Mouse (Mus musculus) hematopoietic stem cell, adult 5-6 weeks (primary cell): ENCODE data around the gene Pcdh7. TPM values are rescaled to one million over a fixed set of nuclear protein-coding genes. Genes with fewer than 3 reads are reported as not detected.
A peak's percentile ranks its signal among the peaks of the same experiment; 100 is the strongest.
"Not testable (repeated sequence)": the region's sequence is repeated elsewhere in the genome, so short reads cannot be mapped to it uniquely, and the experiment has no call there.

Source experiments
- ATAC-seq, 2 experiments: fragments of 125-278 bp in 1 of 2; replicated peaks in 1 of 2; 2 replicates each; pipeline ENCODE4 v1.8.0; 2016 to 2017; ENCODE audit warnings: inconsistent platforms in 2 of 2, mild to moderate bottlenecking in 2 of 2, moderate number of reproducible peaks in 2 of 2, low read depth in 1 of 2, moderate TSS enrichment in 1 of 2; ENCODE audit not compliant: low FRiP score in 2 of 2, poor library complexity in 2 of 2, severe bottlenecking in 2 of 2, insufficient read depth in 1 of 2, low TSS enrichment in 1 of 2
- total RNA-seq: library from RNA; stranded (forward); fragments of 172-1452, 232-1000 nt; gene quantifications from 2 replicates; pipeline ENCODE4 v1.2.3, GENCODE M21; 2017

The Pcdh7 gene
- total RNA-seq = 6.6 and 8.1 TPM in 2 replicates

DNA sequence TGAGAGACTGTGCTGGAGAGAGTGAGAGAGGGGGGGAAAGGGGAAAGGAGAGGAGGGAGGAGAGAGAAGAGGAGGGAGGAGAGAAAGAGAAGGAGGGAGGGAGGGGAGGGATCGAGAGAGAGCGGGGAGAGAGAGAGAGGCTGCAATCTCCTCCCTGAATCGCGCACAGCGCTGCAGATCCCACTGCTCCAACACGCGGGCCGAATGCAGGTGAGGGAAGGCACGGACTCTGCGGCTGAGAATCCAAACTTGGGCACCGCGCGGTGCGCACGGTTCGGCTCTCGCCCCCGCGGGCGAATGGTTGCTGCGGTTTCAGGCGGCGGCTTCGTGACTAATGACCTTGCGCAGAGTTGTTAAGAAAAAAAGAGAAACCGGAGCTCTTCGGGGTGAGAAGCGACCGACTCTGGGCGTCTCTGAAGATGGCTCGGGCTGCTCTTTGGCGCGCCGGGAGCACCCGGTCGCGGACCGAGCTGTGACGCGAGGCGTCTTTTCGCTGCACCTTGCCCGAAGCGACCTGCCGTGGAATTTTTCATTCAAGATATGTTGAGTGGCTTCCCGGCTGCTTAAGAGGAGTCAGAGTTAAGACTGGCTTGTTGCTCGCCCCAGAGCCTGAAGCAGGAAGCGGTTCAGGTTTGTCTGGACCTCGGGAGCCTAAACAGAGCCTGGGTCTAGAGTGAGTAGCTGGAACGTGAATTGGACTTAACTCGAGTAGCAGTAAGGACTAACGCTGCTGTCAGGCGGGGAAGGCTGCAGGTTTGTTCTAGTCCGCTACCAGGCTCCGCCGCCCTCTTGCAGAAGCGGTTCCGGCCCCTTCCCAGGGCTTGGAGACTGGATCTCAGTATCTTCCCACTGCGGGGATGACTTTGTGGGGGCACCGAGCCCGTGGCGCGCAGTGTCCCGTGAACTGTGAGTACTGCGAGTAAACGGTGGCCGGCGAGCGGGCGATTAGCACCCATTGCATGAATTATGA, at the start of gene Pcdh7:
Pcdh7 (plus strand) TSS at position 62 of the 970 bp plus-strand sequence.
- ATAC-seq = 0 out of 4 replicates have a peak, but pooled peaks of 1 of the 2 experiments have one; percentile 0

- ATAC-seq = not testable (repeated sequence)
Observed at GRCm38 (mm10) chr5:57676970-57677369, 40.8 kb upstream of the Pcdh7 start.

DNA sequence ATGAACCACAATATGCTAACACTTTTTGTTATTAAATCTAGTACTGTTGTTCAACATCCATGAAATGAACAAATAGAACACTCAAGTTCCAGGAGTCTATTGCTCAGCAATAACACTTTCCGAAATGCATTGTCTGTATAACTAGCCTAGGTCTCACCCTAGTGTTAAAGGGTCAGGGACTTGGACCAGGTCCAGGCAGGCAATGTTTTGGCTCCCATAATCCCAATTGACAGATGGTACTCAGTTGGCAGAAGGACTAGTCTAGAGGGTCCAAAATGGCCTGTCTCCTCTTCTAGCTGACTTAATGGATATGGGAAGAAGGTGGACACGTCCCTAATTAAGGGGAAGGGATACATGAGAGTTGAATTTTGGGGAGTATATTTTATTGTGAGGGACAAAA, 9.4 kb upstream of the Pcdh7 start:
- no peak for ATAC-seq

DNA sequence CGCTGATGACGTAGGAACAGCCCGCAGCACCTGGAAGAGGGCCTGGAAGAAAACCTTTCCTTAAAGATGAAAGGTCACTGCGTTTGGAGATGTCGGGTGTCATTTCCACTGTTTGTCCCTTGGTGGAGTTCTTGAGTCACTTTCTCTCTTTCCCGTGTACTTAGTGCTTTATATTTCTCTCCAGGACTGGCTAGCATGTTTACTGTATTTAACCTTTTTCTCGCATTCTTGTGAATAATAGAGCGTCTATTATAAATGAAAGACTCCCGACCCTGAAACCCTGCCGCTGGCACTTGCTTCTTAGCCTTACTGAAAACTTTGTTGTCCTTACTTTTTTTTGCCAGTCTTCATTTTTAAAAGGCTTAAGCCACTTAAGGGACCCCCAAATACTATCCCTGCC, 3.8 kb upstream of the Pcdh7 start:
- peak; percentile 22 to 35; a peak in 2 of 4 replicates for ATAC-seq

DNA sequence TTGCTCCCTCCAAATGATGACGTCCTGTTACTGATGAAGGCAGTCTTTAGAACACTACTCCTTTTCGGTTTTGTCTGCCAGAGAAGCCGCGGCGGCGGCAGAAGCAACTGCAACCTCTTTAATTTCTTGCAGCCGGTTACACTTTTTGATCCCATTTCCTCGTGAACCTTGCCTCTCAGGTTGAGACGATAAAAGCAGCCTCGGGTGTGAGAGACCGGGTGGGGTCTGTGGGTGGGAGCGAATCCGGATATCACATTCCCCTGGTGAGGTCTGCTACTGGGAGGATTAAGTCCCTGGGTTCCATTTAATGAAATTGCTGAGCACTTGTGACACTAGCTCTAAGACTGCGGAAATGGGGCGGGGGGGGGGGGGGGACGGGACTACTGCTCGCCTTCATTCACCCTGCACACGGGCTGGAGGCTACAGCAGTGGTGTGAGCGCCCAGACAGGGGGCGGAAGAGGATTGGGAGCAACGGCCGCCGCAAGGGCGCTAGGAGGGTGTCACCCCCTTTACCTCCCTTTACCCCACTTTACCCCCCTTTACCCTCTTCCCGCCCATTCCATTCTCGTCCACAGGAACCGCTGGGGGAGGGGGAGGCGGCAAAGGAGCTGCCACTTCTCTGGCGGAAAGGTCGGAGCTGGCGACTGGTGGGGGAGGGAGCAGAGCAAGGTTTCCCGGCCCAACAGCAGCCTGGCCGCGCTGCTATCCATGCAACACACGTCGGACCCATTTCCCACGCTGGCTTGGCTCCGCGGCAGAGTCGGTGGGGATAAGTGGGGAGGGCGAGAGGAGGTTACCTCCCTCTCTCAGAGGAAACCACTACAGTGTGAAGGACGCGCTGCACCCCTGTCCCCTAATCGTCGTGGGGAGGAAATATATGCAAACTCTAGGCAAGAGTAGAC, 2.9 kb upstream of the Pcdh7 start:
- ATAC-seq = peak; percentile 13 to 14; a peak in 3 of 4 replicates

- ATAC-seq = peak; percentile 20 to 29; a peak in 3 of 4 replicates
Observed at GRCm38 (mm10) chr5:57715524-57716400, 2.0 kb upstream of the Pcdh7 start.

DNA sequence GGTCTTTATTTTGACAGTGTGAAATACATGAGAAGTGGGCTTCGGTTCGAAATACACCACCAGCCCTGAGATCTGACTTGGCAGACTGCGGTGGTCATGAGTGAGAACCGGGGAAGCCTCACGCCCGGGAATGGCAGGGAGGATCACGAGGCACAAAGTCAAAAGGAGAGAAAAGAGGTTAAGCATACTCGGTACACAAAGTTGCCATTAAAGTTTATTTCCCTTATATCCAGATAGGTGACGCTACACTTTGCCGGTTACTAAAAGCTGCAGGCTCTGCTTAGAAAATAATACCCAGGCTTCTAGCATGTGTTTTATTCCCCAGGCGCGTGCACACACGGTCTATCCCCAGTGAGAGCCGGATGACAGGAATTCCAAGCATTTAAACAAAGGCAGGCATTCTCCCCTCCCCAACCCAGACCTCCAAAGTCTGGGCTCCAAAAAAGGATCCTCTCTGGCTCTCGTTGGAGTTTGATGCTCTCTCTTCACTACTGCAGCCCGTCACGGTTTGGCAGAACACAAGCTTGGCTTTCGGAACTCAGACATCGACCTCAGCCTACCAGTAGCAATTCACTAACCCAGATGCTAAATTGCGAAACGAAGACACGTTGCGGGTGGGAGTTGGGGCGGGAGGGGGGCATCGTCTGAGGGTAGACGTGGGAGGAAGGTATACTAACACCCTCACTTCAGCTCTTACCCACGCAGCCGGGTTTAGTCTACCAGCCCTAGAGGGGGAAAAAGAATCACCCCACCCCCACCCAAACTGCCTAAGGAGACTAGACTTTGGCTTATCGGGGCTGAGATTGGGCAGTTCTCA, 1.1 kb upstream of the Pcdh7 start:
- no peak for ATAC-seq

GRCm38 (mm10) chr5:57717238-57717905, 395 bp upstream of the Pcdh7 start:
- ATAC-seq = peak; percentile 23 to 26

- ATAC-seq = no peak
Observed at GRCm38 (mm10) chr5:57718876-57719593, 1.3 kb downstream of the Pcdh7 start.

DNA sequence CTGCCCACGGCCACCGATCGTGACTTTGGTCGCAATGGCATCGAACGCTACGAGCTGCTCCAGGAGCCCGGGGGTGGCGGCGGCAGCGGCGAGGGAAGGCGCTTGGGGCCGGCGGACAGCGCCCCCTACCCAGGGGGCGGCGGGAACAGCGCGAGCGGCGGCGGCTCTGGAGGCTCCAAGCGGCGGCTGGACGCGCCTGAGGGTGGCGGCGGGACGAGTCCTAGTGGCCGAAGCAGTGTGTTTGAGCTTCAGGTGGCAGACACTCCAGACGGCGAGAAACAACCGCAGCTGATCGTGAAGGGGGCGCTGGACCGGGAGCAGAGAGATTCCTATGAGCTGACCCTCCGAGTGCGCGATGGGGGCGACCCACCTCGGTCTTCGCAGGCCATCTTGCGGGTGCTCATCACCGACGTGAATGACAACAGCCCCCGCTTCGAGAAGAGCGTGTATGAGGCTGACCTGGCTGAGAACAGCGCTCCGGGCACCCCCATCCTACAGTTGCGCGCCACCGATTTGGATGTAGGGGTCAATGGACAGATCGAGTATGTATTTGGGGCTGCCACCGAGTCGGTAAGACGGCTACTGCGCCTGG, 1.9 kb downstream of the Pcdh7 start:
- ATAC-seq = peak in 1 of 2 experiments; percentile 2; a peak in 1 of 4 replicates

DNA sequence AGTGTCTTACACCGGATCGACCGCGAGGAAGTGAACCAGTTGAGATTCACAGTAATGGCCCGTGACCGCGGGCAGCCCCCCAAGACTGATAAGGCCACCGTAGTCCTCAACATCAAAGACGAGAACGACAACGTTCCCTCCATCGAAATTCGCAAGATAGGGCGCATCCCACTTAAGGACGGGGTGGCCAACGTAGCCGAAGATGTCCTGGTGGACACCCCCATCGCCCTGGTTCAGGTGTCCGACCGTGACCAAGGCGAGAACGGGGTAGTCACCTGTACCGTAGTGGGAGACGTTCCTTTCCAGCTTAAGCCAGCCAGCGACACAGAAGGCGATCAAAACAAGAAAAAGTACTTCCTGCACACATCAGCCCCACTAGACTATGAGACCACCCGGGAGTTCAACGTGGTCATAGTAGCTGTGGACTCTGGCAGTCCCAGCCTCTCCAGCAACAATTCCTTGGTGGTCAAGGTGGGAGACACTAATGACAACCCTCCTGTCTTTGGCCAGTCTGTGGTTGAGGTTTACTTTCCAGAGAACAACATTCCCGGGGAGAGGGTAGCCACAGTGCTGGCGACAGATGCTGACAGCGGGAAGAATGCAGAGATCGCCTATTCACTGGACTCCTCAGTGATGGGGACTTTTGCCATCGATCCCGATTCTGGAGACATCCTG, 2.6 kb downstream of the Pcdh7 start:
- ATAC-seq = no peak

DNA sequence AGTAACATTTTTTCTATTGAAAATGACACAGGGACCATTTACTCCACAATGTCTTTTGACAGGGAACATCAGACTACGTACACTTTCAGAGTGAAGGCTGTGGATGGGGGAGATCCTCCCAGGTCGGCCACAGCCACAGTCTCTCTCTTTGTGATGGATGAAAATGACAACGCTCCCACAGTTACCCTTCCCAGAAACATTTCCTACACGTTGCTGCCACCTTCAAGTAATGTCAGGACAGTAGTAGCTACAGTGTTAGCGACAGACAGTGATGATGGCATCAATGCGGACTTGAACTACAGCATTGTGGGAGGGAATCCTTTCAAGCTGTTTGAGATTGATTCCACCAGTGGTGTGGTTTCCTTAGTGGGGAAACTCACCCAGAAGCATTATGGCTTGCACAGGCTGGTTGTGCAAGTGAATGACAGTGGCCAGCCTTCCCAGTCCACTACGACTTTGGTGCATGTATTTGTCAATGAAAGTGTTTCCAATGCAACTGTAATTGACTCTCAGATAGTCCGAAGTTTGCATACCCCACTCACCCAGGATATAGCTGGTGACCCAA, 3.5 kb downstream of the Pcdh7 start:
- ATAC-seq = no peak

GRCm38 (mm10) chr5:57721927-57722326, 4.2 kb downstream of the Pcdh7 start:
- ATAC-seq = no peak

DNA sequence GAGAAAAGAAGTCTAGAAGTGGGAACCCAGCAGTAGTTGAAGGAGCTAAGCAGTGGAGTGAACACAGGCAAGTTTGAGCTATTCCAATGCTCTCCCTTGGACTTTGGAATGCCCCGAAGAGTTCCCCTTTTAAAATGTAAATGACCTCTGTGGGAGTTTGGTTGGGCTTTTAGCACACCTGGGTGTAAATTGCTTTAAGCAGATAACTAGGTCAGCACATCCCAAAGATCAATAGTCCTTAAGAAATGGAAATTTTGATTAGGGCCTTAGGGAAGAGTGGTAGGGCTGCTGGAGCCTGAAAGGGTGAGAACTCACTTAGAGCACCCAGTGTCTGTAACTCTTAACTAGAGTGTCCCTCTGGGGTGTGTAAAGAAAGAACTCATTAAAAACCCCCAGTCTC, 15.7 kb downstream of the Pcdh7 start:
- no peak for ATAC-seq
